Mouse (Mus musculus) CD4-positive naive resting alpha-beta T cell, adult 76 days (primary cell): ENCODE data around the gene 4933402N03Rik. TPM values are rescaled to one million over a fixed set of nuclear protein-coding genes. Genes with fewer than 3 reads are reported as not detected.

Experiments
- total RNA-seq: library from RNA; stranded (reverse); gene quantifications from one replicate; pipeline ENCODE4 v1.2.4, GENCODE M21; 2023

4933402N03Rik gene
- not detected for total RNA-seq

GRCm38 (mm10) chr7:131146214-131146613, at the start of gene 4933402N03Rik:
Gene 4933402N03Rik (minus strand): TSS chr7:131146314.

DNA sequence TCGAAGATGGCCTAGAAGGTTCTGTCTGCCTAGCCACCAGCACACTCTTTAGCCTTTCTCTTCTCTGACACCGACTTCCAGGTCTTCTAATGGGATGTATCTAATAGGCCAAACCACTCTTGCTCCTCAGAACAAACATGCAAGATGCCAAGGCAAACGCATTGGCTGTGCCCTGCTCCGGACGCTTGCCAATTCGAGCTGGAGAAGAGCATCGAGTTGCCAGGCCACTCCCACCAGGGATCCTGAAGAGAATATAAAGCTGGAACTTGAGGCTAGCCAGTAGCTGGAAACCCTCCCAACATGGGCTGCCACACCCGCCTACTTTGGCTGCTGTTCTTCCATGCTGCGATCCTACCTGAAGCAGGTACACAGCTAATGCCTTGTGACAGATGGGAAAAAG, 28.0 kb upstream of the 4933402N03Rik start, which contains the start of gene 5430419D17Rik:
Gene 5430419D17Rik (plus strand): TSS at position 282 of the 400 bp plus-strand sequence.

Other genes starting within 250 kb of the 4933402N03Rik start
- not detected for gene Htra1, start 210.2 kb downstream of the 4933402N03Rik start, total RNA-seq
- 8.9 TPM for gene Dmbt1, start 114.3 kb downstream of the 4933402N03Rik start, total RNA-seq
- not detected for gene 5430419D17Rik, start 28.1 kb upstream of the 4933402N03Rik start, total RNA-seq
- not detected for gene Cuzd1, start 176.0 kb upstream of the 4933402N03Rik start, total RNA-seq
- gene Fam24b, start 183.2 kb upstream of the 4933402N03Rik start, total RNA-seq: not detected
- not detected for gene Fam24a, start 187.6 kb upstream of the 4933402N03Rik start, total RNA-seq
- gene 2310057M21Rik, start 216.4 kb upstream of the 4933402N03Rik start, total RNA-seq: 13.1 TPM
- 14.7 TPM for gene Pstk, start 224.8 kb upstream of the 4933402N03Rik start, total RNA-seq